Mouse (Mus musculus) lung, postnatal 0 days (tissue): Measurements from ENCODE around the gene Shmt2. TPM values are rescaled to one million over a fixed set of nuclear protein-coding genes. Genes with fewer than 3 reads are reported as not detected.
A peak's percentile ranks its signal among the peaks of the same experiment; 100 is the strongest.

Source experiments
- ATAC-seq: fragments of 200-750 bp; cut with Nextera tagmentation; 2 replicates; pipeline ENCODE4 v1.8.0; 2017; ENCODE audit warnings: moderate library complexity
- DNase-seq: peaks from one replicate; pipeline ENCODE4 v3.0.0-alpha.2; 2016; ENCODE audit warnings: low spot score
- H3K27ac ChIP-seq: fragments of 300-500 bp; sonication (generic); 2 replicates; pipeline ENCODE4 v1.5.1; 2014; ENCODE audit warnings: antibody characterized with exemption, mild to moderate bottlenecking, low read length, mixed read lengths
- H3K27me3 ChIP-seq: fragments of 300-500 bp; sonication (generic); replicated peaks from 2 replicates; pipeline ENCODE4 v1.6.1; 2014; ENCODE audit warnings: low read length, mixed read lengths; ENCODE audit not compliant: insufficient read depth
- H3K36me3 ChIP-seq: fragments of 300-500 bp; sonication (generic); 2 replicates; pipeline ENCODE4 v1.6.1; 2014; ENCODE audit warnings: low read length, mixed read lengths; ENCODE audit not compliant: insufficient read depth
- H3K4me1 ChIP-seq: fragments of 300-500 bp; sonication (generic); 2 replicates; pipeline ENCODE4 v1.6.1; 2014; ENCODE audit warnings: antibody characterized with exemption, low read depth, low read length, mixed read lengths; ENCODE audit not compliant: insufficient read depth
- H3K4me2 ChIP-seq: fragments of 300-500 bp; sonication (generic); replicated peaks from 2 replicates; pipeline ENCODE4 v1.6.1; 2014; ENCODE audit warnings: low read depth, mild to moderate bottlenecking, low read length, moderate library complexity, mixed read lengths
- H3K4me3 ChIP-seq: fragments of 300-500 bp; sonication (generic); 2 replicates; pipeline ENCODE4 v1.5.1; 2014; ENCODE audit warnings: low read depth, low read length
- H3K9ac ChIP-seq: fragments of 300-500 bp; sonication (generic); replicated peaks from 2 replicates; pipeline ENCODE4 v1.6.1; 2014; ENCODE audit warnings: low read depth, mild to moderate bottlenecking
- H3K9me3 ChIP-seq: fragments of 300-500 bp; sonication (generic); 2 replicates; pipeline ENCODE4 v1.6.1; 2016; ENCODE audit warnings: low read length, mixed read lengths
- CTCF ChIP-seq: IDR thresholded peaks from 2 replicates; pipeline ENCODE4 v1.5.1; 2016; ENCODE audit warnings: antibody characterized with exemption, mild to moderate bottlenecking
- EP300 ChIP-seq: IDR thresholded peaks from 2 replicates; pipeline ENCODE4 v1.6.1; 2016; ENCODE audit warnings: antibody characterized with exemption, mild to moderate bottlenecking, control low read depth
- WGBS: fragments of 180-500 bp; shearing (Covaris S2); extraction: QIAGEN DNeasy Blood & Tissue Kit; methylation state at CpG from one replicate; pipeline ENCODE4 v1.1.7; 2014; 5-methylcytosine and 5-hydroxymethylcytosine counted together
- polyA plus RNA-seq: library from polyadenylated mRNA; unstranded; fragments of >200 nt; fragmentation: Nextera tagmentation; extraction: Ambion mirVana; gene quantifications from 2 replicates; pipeline ENCODE4 v1.2.1, GENCODE M21; 2015

Gene Shmt2
- polyA plus RNA-seq, 1 experiment from 2014 or later, result 27.1 TPM

GRCm38 (mm10) chr10:127536586-127537314 is 14.5 kb upstream of the Shmt2 start:
- H3K36me3 ChIP-seq, result peaks cover 7% of the 10 kb centered on the region
- peaks cover 38% of the 10 kb centered on the region for H3K27me3 ChIP-seq
- H3K9ac ChIP-seq, result no peak overlapping the region
- no peak overlapping the region for H3K27ac ChIP-seq
- no peak overlapping the region for H3K4me2 ChIP-seq
- no peaks in the 10 kb centered on the region for H3K9me3 ChIP-seq
- TF ChIP-seq CTCF (peak; percentile 62), EP300 (no peak)
- no peak overlapping the region for H3K4me3 ChIP-seq
- peaks cover 4% of the 10 kb centered on the region; the same call in 1 of the 2 replicates for H3K4me1 ChIP-seq
- DNase-seq (peak; percentile 72), ATAC-seq (no peak)
- 10% methylated on average over 8 of the region's 8 CpGs for WGBS

GRCm38 (mm10) chr10:127534929-127535384 is 12.7 kb upstream of the Shmt2 start:
- Histone ChIP-seq H3K9ac (no peak overlapping the region), H3K27me3 (peaks cover 53% of the 10 kb centered on the region)
- ATAC-seq, result peak; percentile 2; the same call in 1 of the 2 replicates

DNA sequence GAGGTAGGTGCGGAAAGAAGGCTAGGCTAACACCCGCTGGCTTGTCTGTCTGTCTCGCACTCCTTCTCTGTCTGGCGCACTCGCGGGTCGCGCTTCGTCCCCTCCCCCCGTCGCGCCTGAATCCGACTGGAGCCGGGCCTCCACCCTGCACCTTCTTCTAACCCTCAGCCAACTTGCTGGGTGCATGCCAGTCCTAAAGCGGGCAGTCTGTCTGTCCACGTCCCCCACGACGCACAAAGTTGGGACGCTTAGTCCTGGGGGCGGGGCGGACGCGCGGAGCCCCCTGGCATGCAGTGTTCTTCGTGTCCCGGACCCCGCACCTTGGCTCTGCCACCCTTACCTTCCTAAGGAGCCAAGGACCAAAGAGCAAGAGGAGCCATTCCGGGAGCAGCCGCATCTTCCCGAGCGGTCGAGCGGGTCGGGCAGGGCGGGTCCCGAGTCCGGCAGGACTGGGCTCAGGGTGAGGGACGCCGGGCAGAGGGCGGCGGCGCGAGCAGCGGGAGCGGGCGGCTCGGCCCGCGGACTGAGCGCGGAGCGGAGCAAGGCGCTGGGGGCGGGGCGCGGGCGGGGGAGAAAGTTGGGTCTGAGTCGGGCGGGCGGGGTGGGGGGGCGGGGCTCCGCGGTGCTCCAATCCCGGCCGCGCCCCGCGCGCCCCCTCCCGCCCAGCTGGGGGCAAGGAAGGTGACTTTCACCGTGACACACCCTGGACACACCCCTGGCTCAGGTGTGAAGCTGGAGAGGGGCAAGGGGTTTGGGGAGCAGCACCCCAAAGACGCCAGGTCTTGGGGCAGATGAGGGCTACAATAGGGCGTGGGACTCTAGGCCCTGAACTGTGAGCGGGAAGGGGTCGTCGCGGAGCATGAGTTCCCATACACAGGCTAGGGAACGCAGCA is 12.0 kb upstream of the Shmt2 start, which contains the start of gene Nxph4:
TSS of gene Nxph4 (minus strand) at position 524 of the 893 bp plus-strand sequence.
- peaks cover 60% of the 10 kb centered on the region for H3K27me3 ChIP-seq
- no peak within 1 kb of the TSS for H3K27ac ChIP-seq
- DNase-seq (peak; percentile 38), ATAC-seq (peak; percentile 55)
- WGBS, result under 1% methylated on average over 55 of the region's 78 CpGs
- H3K4me1 ChIP-seq, result peaks cover 4% of the 10 kb centered on the region; the same call in 1 of the 2 replicates
- H3K9me3 ChIP-seq, result no peaks in the 10 kb centered on the region
- H3K4me2 ChIP-seq, result peak within 1 kb of the TSS; percentile 68
- H3K4me3 ChIP-seq, result peak within 1 kb of the TSS; percentile 41
- H3K9ac ChIP-seq, result 0 out of 2 replicates have a peak within 1 kb of the TSS, but pooled peaks have one; percentile 2
- TF ChIP-seq EP300, result no peak
- TF ChIP-seq CTCF, result no peak
- no peaks in the 10 kb centered on the region; the same call in 1 of the 2 replicates for H3K36me3 ChIP-seq

More at GRCm38 (mm10) chr10:127534929-127535384, 12.7 kb upstream of the Shmt2 start:
- Histone ChIP-seq H3K4me3 (peak overlapping the region; percentile 41; the same call in 1 of the 2 replicates), H3K27ac (no peak overlapping the region), H3K4me2 (peak overlapping the region; percentile 68), H3K36me3 (peaks cover under 1% of the 10 kb centered on the region; the same call in 1 of the 2 replicates), H3K9me3 (no peaks in the 10 kb centered on the region), H3K4me1 (peaks cover 4% of the 10 kb centered on the region; the same call in 1 of the 2 replicates)
- WGBS, result 3% methylated on average over 23 of the region's 30 CpGs
- TF ChIP-seq CTCF (no peak), EP300 (no peak)
- no peak for DNase-seq

DNA sequence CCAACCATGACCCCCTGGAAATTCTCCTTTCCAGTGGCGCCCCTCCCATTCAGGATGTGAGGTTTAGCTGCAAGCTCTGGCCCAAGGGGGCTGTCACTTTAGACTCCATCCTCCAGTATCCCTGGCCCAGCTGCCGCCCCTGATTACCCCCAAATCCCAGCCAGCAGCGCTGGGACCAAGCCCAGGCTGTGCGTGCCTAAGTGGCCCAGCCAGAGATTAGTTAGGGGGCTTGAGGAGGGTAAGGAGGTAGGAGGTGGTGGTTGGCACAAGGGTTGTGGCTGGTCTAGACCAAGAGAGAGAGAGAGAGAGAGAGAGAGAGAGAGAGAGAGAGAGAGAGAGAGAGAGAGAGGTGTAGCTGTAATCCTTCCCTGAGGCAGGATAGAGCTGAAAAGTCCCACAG is 9.3 kb upstream of the Shmt2 start:
- Histone ChIP-seq H3K27me3 (peaks cover 86% of the 10 kb centered on the region), H3K4me1 (peaks cover 8% of the 10 kb centered on the region; the same call in 1 of the 2 replicates), H3K27ac (no peak overlapping the region), H3K36me3 (no peaks in the 10 kb centered on the region), H3K9ac (no peak overlapping the region), H3K9me3 (no peaks in the 10 kb centered on the region), H3K4me3 (no peak overlapping the region), H3K4me2 (no peak overlapping the region)
- no peak for DNase-seq
- 8% methylated on average over 4 of the region's 4 CpGs for WGBS
- ATAC-seq, result no peak
- TF ChIP-seq CTCF (no peak), EP300 (no peak)

- ATAC-seq (no peak), DNase-seq (no peak)
- TF ChIP-seq CTCF (no peak), EP300 (no peak)
- WGBS, result 2% methylated on average over 15 of the region's 25 CpGs
- H3K4me3 ChIP-seq, result no peak overlapping the region
- H3K4me2 ChIP-seq, result no peak overlapping the region
- H3K27ac ChIP-seq, result no peak overlapping the region
- no peaks in the 10 kb centered on the region for H3K36me3 ChIP-seq
- H3K9me3 ChIP-seq, result no peaks in the 10 kb centered on the region
- H3K4me1 ChIP-seq, result peaks cover 10% of the 10 kb centered on the region; the same call in 1 of the 2 replicates
- H3K27me3 ChIP-seq, result peaks cover 85% of the 10 kb centered on the region
- no peak overlapping the region for H3K9ac ChIP-seq
Measured at GRCm38 (mm10) chr10:127530945-127531344, 8.7 kb upstream of the Shmt2 start.

DNA sequence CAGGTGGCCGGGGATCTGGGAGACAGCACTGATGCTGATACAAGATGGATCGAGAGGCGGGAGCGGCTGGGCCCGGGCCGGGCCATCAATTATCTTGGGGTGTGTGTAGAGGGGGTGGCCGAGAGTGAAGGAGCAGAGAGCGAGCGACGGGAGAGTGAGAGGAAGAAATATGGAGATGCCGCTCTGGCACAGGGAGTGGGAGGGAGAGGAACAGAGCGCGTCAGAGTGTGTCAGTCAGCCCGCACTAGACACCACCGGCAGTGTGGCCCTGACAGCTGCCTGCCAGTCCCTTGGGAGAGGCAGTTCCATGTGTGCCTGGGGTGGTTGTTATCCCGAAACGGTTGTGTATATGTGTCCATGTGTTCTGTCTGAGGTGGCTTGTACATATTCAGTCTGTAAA is 5.2 kb upstream of the Shmt2 start:
- H3K4me1 ChIP-seq, result 0 out of 2 replicates have a peak, but pooled peaks cover 5% of the 10 kb centered on the region
- H3K9ac ChIP-seq, result no peak overlapping the region
- H3K27ac ChIP-seq, result no peak overlapping the region
- no peak overlapping the region for H3K4me3 ChIP-seq
- H3K9me3 ChIP-seq, result no peaks in the 10 kb centered on the region
- H3K36me3 ChIP-seq, result no peaks in the 10 kb centered on the region
- no peak overlapping the region for H3K4me2 ChIP-seq
- DNase-seq, result no peak
- TF ChIP-seq EP300, result no peak
- no peak for TF ChIP-seq CTCF
- no peak for ATAC-seq
- 8% methylated on average over 17 of the region's 17 CpGs for WGBS
- peaks cover 75% of the 10 kb centered on the region for H3K27me3 ChIP-seq
